In the genomic region with DNA sequence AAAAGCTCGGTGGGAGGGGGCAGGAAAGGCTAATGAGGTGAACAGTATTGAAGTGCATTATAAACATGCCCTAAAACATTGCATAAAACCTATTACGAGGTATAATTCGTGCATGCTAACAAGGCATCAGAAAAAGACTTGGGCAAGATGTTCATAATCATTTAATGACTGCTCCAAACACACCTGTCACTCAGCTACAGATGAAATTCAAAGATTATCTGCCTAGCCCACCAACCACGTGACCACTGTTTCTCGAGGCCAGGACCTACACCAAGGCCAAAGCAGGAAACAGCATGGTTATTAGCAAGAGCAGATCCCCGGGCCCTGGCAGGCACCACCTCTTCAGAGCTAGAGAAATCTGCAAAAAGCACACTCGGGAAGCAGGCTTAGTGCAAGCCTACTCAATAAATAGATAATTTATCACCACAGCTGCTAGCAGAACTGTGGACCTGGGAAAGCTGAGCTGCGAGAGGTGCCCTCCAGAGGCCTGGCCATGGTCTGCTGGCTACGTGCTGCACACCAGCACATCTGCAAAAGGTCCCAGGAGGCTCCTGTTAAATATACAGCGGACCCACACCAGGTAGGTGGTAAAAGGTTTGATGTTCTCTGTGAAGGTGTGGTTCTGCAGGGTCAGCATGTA, we compare ENCODE assay signal across 12 mouse cellular contexts. TPM values are rescaled to one million over a fixed set of nuclear protein-coding genes. Genes with fewer than 3 reads are reported as not detected.
"Had no signal": no experiment of that assay in that cellular context is flagged by ENCODE, and none has a peak within 500 bp of the region (broad histone marks: within the 10 kb centered on the region; RNA-seq: fewer than 3 reads in every experiment).

No protein-coding gene starts in this region.

- DNase-seq: kidney, adult 9 months; layer of hippocampus, postnatal 36 days; liver, embryonic 13.5 days; liver, postnatal 0 days; lung, postnatal 14 days; retina, postnatal 1 day; thymus, postnatal 4 days had no signal

- H3K9ac ChIP-seq: liver, embryonic 13.5 days; liver, postnatal 0 days; lung, embryonic 15.5 days; midbrain, embryonic 12.5 days had no signal

- H3K4me2 ChIP-seq: liver, embryonic 13.5 days; lung, embryonic 15.5 days; midbrain, embryonic 12.5 days had no signal

- H3K4me3 ChIP-seq: liver, embryonic 13.5 days; lung, embryonic 15.5 days; megakaryocyte, embryonic 14.5 days; midbrain, embryonic 12.5 days had no signal

- ATAC-seq: intestine, embryonic 16.5 days; liver, postnatal 0 days had no signal

- H3K9me3 ChIP-seq: liver, embryonic 13.5 days; lung, embryonic 15.5 days; midbrain, embryonic 12.5 days had no signal

- H3K27me3 ChIP-seq: liver, embryonic 13.5 days; lung, embryonic 15.5 days; midbrain, embryonic 12.5 days had no signal

- H3K36me3 ChIP-seq: liver, embryonic 13.5 days; lung, embryonic 15.5 days had no signal

- H3K27ac ChIP-seq: liver, embryonic 13.5 days; lung, embryonic 15.5 days; macrophage; midbrain, embryonic 12.5 days had no signal

RNA-seq across cellular contexts. Expression of a gene that starts 30.8 kb away (rescaled TPM):
- polyA plus RNA-seq: macrophage had no signal
